Mouse (Mus musculus) cerebral cortex, adult 2 months (tissue): Measurements from ENCODE around the gene Ephb1.

Experiments used
- WGBS: fragments of 180-500 bp; shearing (Covaris S2); methylation state at CpG from one replicate; pipeline ENCODE4 v1.1.7; 2018; 5-methylcytosine and 5-hydroxymethylcytosine counted together

The Ephb1 gene

DNA sequence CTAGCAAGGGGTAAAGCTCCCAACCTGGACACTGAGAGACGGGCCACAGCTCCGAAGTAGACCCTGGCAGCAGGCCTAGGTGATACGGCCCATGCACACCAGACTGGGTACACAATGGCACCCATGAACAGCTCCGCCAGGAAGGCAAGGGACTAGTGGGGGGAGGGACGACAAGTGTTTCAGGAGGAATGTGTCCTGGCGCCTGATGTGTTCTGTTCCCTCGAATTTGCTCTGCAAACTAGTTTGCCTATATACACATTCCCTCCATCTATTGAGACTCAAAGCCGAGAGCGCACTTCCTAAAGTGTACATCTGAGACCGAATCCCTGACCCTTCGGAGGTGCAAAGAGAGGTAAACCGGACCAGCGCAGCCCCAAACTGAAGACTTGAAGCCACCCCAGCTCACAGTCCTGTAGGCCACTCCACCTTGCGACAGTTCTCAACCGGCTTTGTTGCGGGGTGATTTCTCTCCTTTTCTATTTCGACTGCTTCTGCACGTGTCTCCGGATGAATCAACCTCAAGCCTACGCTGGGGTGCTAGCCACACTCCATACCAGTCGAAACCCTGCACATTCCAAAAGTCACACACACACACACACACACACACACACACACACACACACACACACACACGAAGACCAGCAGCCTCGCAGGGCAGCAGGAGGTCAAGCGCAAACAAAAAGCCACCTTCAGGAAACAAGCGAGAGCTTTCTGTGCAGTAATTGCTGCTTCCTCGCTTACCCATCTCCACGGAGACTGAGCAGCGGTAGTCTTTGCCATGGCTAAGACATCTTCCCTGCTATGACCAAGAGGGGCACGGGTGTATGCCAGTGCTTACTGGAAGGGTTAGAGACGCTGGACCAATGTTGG, 2.1 kb downstream of the Ephb1 start:
- 5% methylated on average over 30 of the region's 30 CpGs for WGBS

GRCm38 (mm10) chr9:102351721-102352120, 2.8 kb downstream of the Ephb1 start:
- WGBS = 8% methylated on average over 10 of the region's 10 CpGs

DNA sequence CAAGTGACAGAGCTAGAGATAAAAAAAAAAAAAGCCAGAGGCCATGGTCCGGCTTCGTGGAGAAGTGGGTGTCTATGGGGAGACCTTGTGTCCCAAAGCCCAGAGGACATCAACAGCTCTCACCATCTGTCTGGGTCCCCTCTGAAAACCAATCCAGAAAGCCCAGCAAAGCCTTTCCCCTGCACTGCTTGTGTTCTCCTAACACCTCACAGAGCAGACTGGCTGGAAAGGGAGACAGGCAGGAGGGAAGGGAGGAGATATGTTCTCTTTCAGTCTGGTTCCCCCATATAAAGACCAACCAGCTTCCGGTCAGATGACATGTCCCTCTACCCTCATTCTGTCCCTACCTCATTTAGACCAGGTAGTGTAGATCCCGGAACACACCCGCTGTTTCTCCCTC, 3.3 kb downstream of the Ephb1 start:
- 56% methylated on average over 5 of the region's 5 CpGs for WGBS

DNA sequence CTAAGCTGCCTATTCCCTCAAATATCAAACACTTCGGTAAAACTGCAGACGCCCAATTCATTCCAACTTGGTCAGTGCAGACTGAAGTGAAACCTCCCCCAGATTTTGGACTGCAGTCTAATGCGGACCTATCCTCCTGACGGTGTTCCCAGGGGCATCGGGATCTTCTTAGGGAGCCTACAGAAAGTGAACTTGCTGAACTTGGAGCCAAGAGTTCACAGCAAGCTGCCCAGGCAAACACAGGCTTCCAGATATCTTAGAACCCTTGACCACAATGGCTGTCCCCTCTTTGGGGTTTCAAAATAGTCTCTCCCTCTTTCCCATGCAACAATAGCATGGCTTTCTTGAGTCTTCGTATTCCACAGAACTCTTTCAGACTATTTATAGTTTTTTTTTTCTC, 3.8 kb downstream of the Ephb1 start:
- 76% methylated on average over 6 of the region's 6 CpGs for WGBS

DNA sequence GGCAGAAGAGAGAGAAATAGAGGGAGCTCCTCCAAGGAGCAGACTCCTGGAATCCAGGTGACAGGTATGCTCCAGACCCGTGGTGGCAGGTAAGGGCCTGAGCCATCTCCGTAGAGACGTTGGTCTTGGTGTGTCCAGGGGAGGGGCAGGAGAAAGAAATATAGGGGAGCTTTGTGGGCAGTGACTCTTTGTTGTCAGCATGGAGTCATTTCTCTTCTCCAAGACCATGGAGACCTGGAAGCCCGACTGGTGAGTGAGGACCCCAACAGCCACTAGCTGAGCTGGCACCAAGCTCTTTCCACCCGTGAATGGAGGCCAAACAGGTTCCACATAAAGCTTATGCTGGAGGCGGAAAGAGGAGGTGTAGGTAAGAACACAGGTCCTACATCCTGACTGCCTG, 4.4 kb downstream of the Ephb1 start:
- 88% methylated on average over 6 of the region's 6 CpGs for WGBS

GRCm38 (mm10) chr9:102346801-102347200, 7.7 kb downstream of the Ephb1 start:
- 88% methylated on average over 3 of the region's 3 CpGs for WGBS

GRCm38 (mm10) chr9:102345474-102345873, 9.0 kb downstream of the Ephb1 start:
- WGBS = 56% methylated on average over 6 of the region's 6 CpGs

DNA sequence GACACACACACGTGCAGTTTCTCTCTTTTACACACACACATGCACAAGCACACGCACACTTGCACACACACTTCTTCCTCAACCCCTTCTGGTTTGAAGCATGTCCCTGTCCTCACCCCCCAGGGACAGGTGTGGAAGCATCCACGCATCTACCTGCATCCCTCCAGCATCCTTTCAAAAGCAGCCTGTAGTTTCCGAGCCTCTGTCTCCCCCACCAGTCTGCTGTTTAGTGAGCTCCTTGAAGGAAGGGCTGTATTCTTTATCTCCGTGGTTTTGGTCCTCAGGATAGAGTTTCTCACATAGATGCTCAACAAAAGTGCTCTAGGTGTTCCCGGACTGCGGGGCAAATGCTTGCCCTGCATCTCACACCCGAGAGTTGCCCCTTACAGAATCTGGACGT, 9.4 kb downstream of the Ephb1 start:
- 65% methylated on average over 9 of the region's 9 CpGs for whole genome bisulfite sequencing

GRCm38 (mm10) chr9:102344086-102344930, 10.2 kb downstream of the Ephb1 start:
- 79% methylated on average over 10 of the region's 10 CpGs for WGBS

- WGBS = 92% methylated on average over 9 of the region's 9 CpGs
Observed at GRCm38 (mm10) chr9:102343061-102343460, 11.4 kb downstream of the Ephb1 start.

GRCm38 (mm10) chr9:102342026-102342425, 12.5 kb downstream of the Ephb1 start:
- 79% methylated on average over 3 of the region's 3 CpGs for WGBS

GRCm38 (mm10) chr9:102340768-102341167, 13.7 kb downstream of the Ephb1 start:
- 60% methylated on average over 19 of the region's 19 CpGs for WGBS

- WGBS = 73% methylated on average over 11 of the region's 11 CpGs
Observed at GRCm38 (mm10) chr9:102335571-102336282, 18.8 kb downstream of the Ephb1 start.

- 89% methylated on average over 16 of the region's 16 CpGs for WGBS
Observed at GRCm38 (mm10) chr9:102330266-102331060, 24.0 kb downstream of the Ephb1 start.

DNA sequence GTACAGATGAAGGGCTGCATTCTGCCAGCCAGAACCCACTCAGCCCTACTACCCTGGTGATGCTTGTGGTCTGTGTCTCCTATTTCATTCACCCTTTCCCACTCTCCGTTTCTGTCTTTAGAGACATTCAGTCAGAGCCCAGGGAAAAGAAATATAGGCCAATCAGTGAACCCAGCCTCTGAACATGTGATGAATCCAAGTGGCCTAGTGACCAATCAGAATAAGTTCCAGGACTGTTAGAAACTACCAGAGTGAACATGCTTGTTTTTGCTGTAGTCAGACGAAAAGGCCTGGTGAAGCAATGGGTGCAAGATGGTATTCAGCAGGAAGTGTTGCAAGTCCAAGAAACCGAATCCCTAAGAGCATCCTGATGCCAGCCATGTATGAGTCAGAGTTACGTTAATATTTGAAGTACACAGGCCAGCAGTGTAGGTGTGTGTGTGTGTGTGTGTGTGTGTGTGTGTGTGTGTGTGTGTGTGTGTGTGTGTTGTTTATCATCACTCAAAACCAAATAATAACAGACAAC, 26.8 kb downstream of the Ephb1 start:
- WGBS = 68% methylated on average over 4 of the region's 4 CpGs

DNA sequence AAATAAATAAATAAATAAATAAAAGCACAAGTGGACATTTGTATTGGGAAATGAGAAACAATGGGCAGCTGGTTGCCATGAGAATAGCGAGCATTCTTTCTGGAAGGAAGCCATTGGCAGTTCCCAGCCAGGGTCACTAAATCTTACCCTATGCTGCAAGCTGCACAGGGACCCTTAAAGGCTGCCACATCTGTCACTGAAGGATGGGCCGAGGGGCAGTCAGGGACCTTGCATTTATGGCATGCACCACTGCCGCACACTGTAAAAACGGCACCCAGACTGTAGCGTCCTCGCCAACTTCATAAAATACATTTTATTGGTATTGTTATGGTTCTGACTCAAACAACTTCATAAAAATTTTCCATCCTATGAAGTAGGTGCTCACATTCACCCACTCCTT, 39.1 kb downstream of the Ephb1 start:
- WGBS = 85% methylated on average over 6 of the region's 6 CpGs

DNA sequence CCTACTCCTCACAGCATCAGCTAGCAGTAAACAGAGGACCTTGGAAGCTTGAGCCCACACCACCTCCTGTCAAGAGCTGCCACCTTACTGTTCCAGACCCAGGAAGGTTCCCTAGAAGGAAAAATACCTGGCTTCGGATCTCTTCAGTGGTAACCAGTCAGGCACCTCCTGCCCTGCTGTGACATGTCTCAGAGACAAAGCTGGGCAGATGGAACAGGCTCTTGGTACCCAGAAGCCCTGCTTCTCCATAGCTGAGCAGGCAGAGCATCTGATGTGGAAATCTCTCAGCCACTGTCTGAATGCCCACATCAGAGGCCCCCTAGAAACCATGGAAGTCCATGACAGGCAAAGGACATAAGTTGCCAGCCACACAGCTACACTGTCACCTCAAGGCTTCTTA, 39.7 kb downstream of the Ephb1 start:
- 86% methylated on average over 1 of the region's 1 CpGs for WGBS

DNA sequence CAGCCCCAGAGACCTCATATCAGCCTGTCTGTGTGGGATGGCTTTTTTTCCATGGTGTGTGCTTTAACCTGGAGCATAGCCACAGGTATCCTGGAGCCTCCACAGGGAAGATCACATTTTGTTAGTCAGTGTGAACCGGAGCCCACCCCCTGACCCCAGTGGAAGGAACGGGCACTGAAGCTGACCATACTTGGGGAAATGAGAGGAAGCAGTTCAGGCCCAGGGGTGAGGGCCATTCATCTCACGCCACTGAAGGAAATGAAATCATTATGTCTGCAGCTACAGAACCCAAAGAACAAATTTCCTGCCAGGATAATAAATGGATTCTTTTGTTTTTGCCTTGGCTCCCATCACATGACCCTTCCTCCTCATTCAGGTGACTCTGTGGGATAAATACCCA, 44.1 kb downstream of the Ephb1 start:
- 52% methylated on average over 3 of the region's 3 CpGs for WGBS

- WGBS = 76% methylated on average over 7 of the region's 7 CpGs
Observed at GRCm38 (mm10) chr9:102309278-102309677, 45.2 kb downstream of the Ephb1 start.

GRCm38 (mm10) chr9:102307656-102308055, 46.8 kb downstream of the Ephb1 start:
- 64% methylated on average over 4 of the region's 4 CpGs for WGBS
